Mouse (Mus musculus) liver, embryonic 16.5 days (tissue): ENCODE measurements around the gene Stim1. TPM values are rescaled to one million over a fixed set of nuclear protein-coding genes. Genes with fewer than 3 reads are reported as not detected.

Experiments
- ATAC-seq: fragments of 200-750 bp; cut with Nextera tagmentation; 2 replicates; pipeline ENCODE4 v1.8.0; 2017; ENCODE audit warnings: low read depth, mild to moderate bottlenecking, moderate number of reproducible peaks, moderate library complexity
- H3K27ac ChIP-seq: fragments of 300-500 bp; sonication (generic); 2 replicates; pipeline ENCODE4 v1.5.1; 2014; ENCODE audit warnings: mild to moderate bottlenecking, low read length
- H3K27me3 ChIP-seq: fragments of 300-500 bp; sonication (generic); 2 replicates; pipeline ENCODE4 v1.6.1; 2014; ENCODE audit warnings: low read depth, low read length, mixed read lengths; ENCODE audit not compliant: control insufficient read depth, insufficient read depth
- H3K36me3 ChIP-seq: fragments of 300-500 bp; sonication (generic); 2 replicates; pipeline ENCODE4 v1.6.1; 2014; ENCODE audit warnings: mild to moderate bottlenecking; ENCODE audit not compliant: control insufficient read depth, insufficient read depth
- H3K4me1 ChIP-seq: fragments of 300-500 bp; sonication (generic); 2 replicates; pipeline ENCODE4 v1.6.1; 2014; ENCODE audit warnings: low read depth, low read length, mixed read lengths; ENCODE audit not compliant: control insufficient read depth
- H3K4me2 ChIP-seq: fragments of 300-500 bp; sonication (generic); 2 replicates; pipeline ENCODE4 v1.6.1; 2014; ENCODE audit warnings: low read depth, low read length, mixed read lengths
- H3K4me3 ChIP-seq: fragments of 300-500 bp; sonication (generic); 2 replicates; pipeline ENCODE4 v1.5.1; 2014; ENCODE audit warnings: low read depth, mild to moderate bottlenecking, low read length
- H3K9ac ChIP-seq: fragments of 300-500 bp; sonication (generic); 2 replicates; pipeline ENCODE4 v1.6.1; 2014; ENCODE audit warnings: low read depth, low read length
- H3K9me3 ChIP-seq: fragments of 300-500 bp; sonication (generic); replicated peaks from 2 replicates; pipeline ENCODE4 v1.6.1; 2016; ENCODE audit warnings: low read length; ENCODE audit not compliant: control insufficient read depth
- WGBS: fragments of 180-500 bp; shearing (Covaris S2); extraction: QIAGEN DNeasy Blood & Tissue Kit; methylation state at CpG from one replicate; pipeline ENCODE4 v1.1.7; 2014; ENCODE audit not compliant: insufficient replicate concordance; 5-methylcytosine and 5-hydroxymethylcytosine counted together
- polyA plus RNA-seq: library from polyadenylated mRNA; unstranded; fragments of >200 nt; fragmentation: Nextera tagmentation; extraction: Ambion mirVana; gene quantifications from 2 replicates; pipeline ENCODE4 v1.2.1, GENCODE M21; 2015

Stim1 gene
- polyA plus RNA-seq, result 15.8 and 16.2 TPM in 2 replicates

GRCm38 (mm10) chr7:102267601-102268394, at the start of gene Stim1:
Gene Stim1, plus strand, starts transcription at chr7:102267806.
- ATAC-seq, result peak; percentile 94
- WGBS, result 0% methylated on average over 61 of the region's 73 CpGs

GRCm38 (mm10) chr7:102221899-102222298, 45.7 kb upstream of the Stim1 start:
- Histone ChIP-seq H3K9me3 (no peaks in the 10 kb centered on the region), H3K4me1 (peaks cover 9% of the 10 kb centered on the region), H3K27me3 (no peaks in the 10 kb centered on the region), H3K9ac (no peak overlapping the region), H3K4me3 (no peak overlapping the region), H3K36me3 (no peaks in the 10 kb centered on the region), H3K4me2 (peak overlapping the region; percentile 92), H3K27ac (no peak overlapping the region)
- no peak for ATAC-seq
- 35% methylated on average over 1 of the region's 1 CpGs for WGBS

More at GRCm38 (mm10) chr7:102267601-102268394, at the start of gene Stim1:
- Histone ChIP-seq H3K9ac (peak within 1 kb of the TSS; percentile 87), H3K27ac (peak within 1 kb of the TSS; percentile 94), H3K27me3 (no peaks in the 10 kb centered on the region), H3K4me3 (peak within 1 kb of the TSS; percentile 90), H3K9me3 (no peaks in the 10 kb centered on the region), H3K36me3 (no peaks in the 10 kb centered on the region), H3K4me1 (peaks cover 45% of the 10 kb centered on the region), H3K4me2 (peak within 1 kb of the TSS; percentile 92)

DNA sequence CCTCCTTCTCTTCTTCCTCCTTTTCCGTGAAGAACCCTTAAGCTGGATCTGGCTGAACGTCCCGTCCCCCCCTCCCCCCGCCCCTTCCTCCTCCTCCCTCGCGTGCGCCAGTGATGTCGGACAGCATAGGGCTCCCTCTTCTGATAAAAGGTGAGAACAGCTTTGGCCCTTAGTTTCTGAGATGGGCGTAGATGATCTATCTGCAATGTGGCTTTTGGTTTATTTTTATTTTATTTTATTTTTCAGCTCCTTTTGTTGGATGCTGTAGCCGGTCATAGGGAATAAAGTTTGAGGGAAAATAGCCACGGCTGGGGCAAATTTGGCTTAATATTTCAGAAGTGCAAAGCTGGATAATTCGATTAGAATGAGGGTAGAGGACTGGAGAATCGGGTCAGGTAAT, 45.3 kb upstream of the Stim1 start:
- no peaks in the 10 kb centered on the region for H3K36me3 ChIP-seq
- H3K4me1 ChIP-seq, result peaks cover 9% of the 10 kb centered on the region
- under 1% methylated on average over 11 of the region's 13 CpGs for WGBS
- peak; percentile 66 for ATAC-seq
- peak overlapping the region; percentile 92 for H3K4me2 ChIP-seq
- peak overlapping the region; percentile 71 for H3K4me3 ChIP-seq
- H3K9ac ChIP-seq, result peak overlapping the region; percentile 69
- no peaks in the 10 kb centered on the region for H3K9me3 ChIP-seq
- no peaks in the 10 kb centered on the region for H3K27me3 ChIP-seq
- no peak overlapping the region; the same call in none of the 2 replicates for H3K27ac ChIP-seq

DNA sequence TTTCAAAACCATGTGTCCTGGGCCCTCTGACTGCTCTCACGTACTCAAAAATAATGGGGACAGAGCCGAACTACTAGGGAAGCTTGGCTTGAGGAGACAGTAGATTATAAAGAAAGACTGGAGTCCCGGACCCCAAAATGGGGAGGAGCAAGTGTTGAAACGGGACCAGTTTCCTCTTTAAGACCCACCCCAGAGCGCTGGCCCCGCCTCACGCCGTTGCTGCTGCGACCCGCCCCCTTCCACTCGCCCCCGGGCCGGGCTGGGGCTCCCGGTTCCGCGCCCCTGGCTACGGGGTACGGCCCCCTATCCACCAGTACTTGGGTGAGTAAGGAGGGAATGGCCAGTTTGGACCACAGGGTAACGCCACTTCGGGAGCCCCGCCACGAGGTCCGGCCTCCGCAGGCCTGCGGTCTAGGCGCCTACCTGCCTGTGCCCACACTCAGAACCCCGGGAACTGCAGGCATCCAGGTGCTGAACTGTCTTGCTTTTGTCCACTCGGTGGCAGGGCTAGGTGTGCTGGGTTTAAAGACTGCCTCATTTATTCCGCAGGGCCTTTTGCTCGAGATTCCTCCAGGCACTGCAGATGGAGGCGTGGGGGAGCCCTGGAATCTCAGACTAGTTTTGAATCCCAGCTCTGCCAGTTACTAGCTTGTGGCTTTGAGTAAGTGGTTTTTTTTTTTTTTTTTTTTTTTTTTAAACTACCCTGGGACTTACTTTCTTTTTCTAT, 44.6 kb upstream of the Stim1 start:
- Histone ChIP-seq H3K4me3 (peak overlapping the region; percentile 71), H3K27me3 (no peaks in the 10 kb centered on the region), H3K9ac (peak overlapping the region; percentile 69), H3K4me1 (peaks cover 9% of the 10 kb centered on the region), H3K9me3 (no peaks in the 10 kb centered on the region), H3K36me3 (no peaks in the 10 kb centered on the region), H3K4me2 (peak overlapping the region; percentile 92), H3K27ac (peak overlapping the region; percentile 65)
- peak; percentile 79 for ATAC-seq
- WGBS, result 2% methylated on average over 31 of the region's 31 CpGs

- Histone ChIP-seq H3K36me3 (no peaks in the 10 kb centered on the region), H3K27ac (no peak overlapping the region), H3K27me3 (no peaks in the 10 kb centered on the region), H3K4me1 (peaks cover 9% of the 10 kb centered on the region), H3K4me2 (0 out of 2 replicates have a peak overlapping the region, but pooled peaks have one; percentile 92), H3K9me3 (no peaks in the 10 kb centered on the region), H3K9ac (no peak overlapping the region), H3K4me3 (no peak overlapping the region)
- 65% methylated on average over 5 of the region's 5 CpGs for WGBS
- ATAC-seq, result 0 out of 2 replicates have a peak, but pooled peaks have one; percentile 4
Measured at GRCm38 (mm10) chr7:102223883-102224738, 43.5 kb upstream of the Stim1 start.

DNA sequence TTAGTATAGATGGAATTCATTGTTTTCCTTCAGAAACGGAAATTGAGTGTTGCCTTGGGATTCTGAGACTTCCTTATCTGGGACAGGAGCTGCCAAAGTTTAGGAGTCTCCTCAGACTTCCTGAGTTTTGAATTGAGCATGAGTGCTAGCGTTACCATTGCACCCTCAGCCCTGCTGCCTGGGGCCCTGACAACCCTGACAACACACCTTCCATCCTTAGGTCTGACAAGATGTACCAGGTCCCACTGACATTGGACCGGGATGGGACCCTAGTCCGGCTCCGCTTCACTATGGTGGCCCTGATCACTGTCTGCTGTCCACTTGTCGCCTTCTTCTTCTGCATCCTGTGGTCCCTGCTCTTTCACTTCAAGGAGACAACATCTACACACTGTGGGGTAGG, 41.6 kb upstream of the Stim1 start:
- H3K4me1 ChIP-seq, result peaks cover 9% of the 10 kb centered on the region
- no peak overlapping the region for H3K27ac ChIP-seq
- H3K36me3 ChIP-seq, result no peaks in the 10 kb centered on the region
- 81% methylated on average over 6 of the region's 6 CpGs for WGBS
- no peak overlapping the region for H3K4me2 ChIP-seq
- no peak for ATAC-seq
- no peak overlapping the region for H3K9ac ChIP-seq
- H3K4me3 ChIP-seq, result no peak overlapping the region
- no peaks in the 10 kb centered on the region for H3K27me3 ChIP-seq
- no peaks in the 10 kb centered on the region for H3K9me3 ChIP-seq

- Histone ChIP-seq H3K4me3 (no peak overlapping the region), H3K27ac (no peak overlapping the region)
- 70% methylated on average over 4 of the region's 4 CpGs for WGBS
Measured at GRCm38 (mm10) chr7:102228049-102228670, 39.4 kb upstream of the Stim1 start.

DNA sequence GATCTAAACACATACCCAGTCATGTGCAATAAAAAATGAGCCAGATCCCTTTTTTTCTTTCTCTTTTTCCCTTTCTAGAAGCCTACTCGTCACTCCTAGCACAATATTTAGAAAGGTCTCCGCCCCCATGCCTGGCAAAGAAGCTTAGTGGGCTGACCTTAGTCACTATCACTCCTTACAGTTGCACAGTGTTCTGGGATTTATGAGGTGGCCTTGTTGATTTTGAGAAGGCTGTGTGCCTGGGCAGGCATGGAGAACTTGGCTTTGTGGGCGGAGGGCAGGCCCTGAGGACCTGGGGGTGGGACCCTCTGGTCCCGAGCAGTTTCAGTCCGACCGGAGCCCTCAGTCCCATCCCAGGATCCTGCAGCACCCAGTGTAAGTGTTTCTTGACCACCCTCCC, 37.8 kb upstream of the Stim1 start:
- Histone ChIP-seq H3K36me3 (no peaks in the 10 kb centered on the region), H3K9ac (no peak overlapping the region), H3K9me3 (no peaks in the 10 kb centered on the region), H3K27me3 (no peaks in the 10 kb centered on the region), H3K4me1 (no peaks in the 10 kb centered on the region), H3K27ac (no peak overlapping the region), H3K4me2 (no peak overlapping the region), H3K4me3 (no peak overlapping the region)
- 71% methylated on average over 6 of the region's 6 CpGs for WGBS
- no peak for ATAC-seq

More at GRCm38 (mm10) chr7:102228049-102228670, 39.4 kb upstream of the Stim1 start:
- Histone ChIP-seq H3K27me3 (no peaks in the 10 kb centered on the region), H3K9ac (no peak overlapping the region), H3K4me1 (peaks cover under 1% of the 10 kb centered on the region), H3K9me3 (no peaks in the 10 kb centered on the region), H3K36me3 (no peaks in the 10 kb centered on the region), H3K4me2 (no peak overlapping the region)
- ATAC-seq, result no peak
